Mouse (Mus musculus) layer of hippocampus, adult 8-10 months (tissue): ENCODE results near the gene Ddrgk1. TPM values are rescaled to one million over a fixed set of nuclear protein-coding genes. Genes with fewer than 3 reads are reported as not detected.

Source experiments
- DNase-seq, 2 experiments: peaks; one replicate each; pipeline ENCODE4 v3.0.0; 2022; ENCODE audit warnings: low spot score in 2 of 2
- total RNA-seq, 4 experiments: library from RNA; stranded (reverse); gene quantifications; 2 replicates each; pipeline ENCODE4 v1.2.4; 2022

Ddrgk1 gene
- 100 to 1,000 TPM in 3 of 4 experiments, 10 to 100 TPM in 1; 95.9 to 122 (median 110) TPM for total RNA-seq

GRCm38 (mm10) chr2:130664102-130664701, at the start of gene Ddrgk1:
Gene Ddrgk1, minus strand, starts transcription at chr2:130664659.
- peak; percentile 94 to 96 for DNase-seq

- no peak for DNase-seq
Measured at GRCm38 (mm10) chr2:130707057-130707456, 42.6 kb upstream of the Ddrgk1 start.

GRCm38 (mm10) chr2:130706602-130707001, 42.1 kb upstream of the Ddrgk1 start:
- no peak for DNase-seq

GRCm38 (mm10) chr2:130705178-130705577, 40.7 kb upstream of the Ddrgk1 start:
- no peak for DNase-seq

GRCm38 (mm10) chr2:130704040-130705001, 39.9 kb upstream of the Ddrgk1 start:
- DNase-seq = no peak

GRCm38 (mm10) chr2:130697821-130698266, 33.4 kb upstream of the Ddrgk1 start:
- DNase-seq = no peak

GRCm38 (mm10) chr2:130697153-130697810, 32.8 kb upstream of the Ddrgk1 start, which contains the start of gene Slc4a11:
Gene Slc4a11, minus strand, starts transcription at chr2:130697519.
- DNase-seq = no peak

- no peak for DNase-seq
Measured at GRCm38 (mm10) chr2:130696700-130697152, 32.3 kb upstream of the Ddrgk1 start.

- DNase-seq = no peak
Measured at GRCm38 (mm10) chr2:130693563-130693962, 29.1 kb upstream of the Ddrgk1 start.

- no peak for DNase-seq
Measured at GRCm38 (mm10) chr2:130689011-130689410, 24.6 kb upstream of the Ddrgk1 start.

GRCm38 (mm10) chr2:130685426-130685825, 21.0 kb upstream of the Ddrgk1 start:
- DNase-seq = no peak

- DNase-seq = no peak
Measured at GRCm38 (mm10) chr2:130681531-130681930, 17.1 kb upstream of the Ddrgk1 start.

- DNase-seq = no peak
Measured at GRCm38 (mm10) chr2:130679899-130680298, 15.4 kb upstream of the Ddrgk1 start.

- peak in 1 of 2 experiments; percentile 51 for DNase-seq
Measured at GRCm38 (mm10) chr2:130679154-130679553, 14.7 kb upstream of the Ddrgk1 start.

GRCm38 (mm10) chr2:130677211-130677610, 12.8 kb upstream of the Ddrgk1 start:
- DNase-seq = no peak

GRCm38 (mm10) chr2:130667559-130667958, 3.1 kb upstream of the Ddrgk1 start, which contains the start of gene Itpa:
Gene Itpa, plus strand, starts transcription at chr2:130667610.
- peak; percentile 81 to 86 for DNase-seq

GRCm38 (mm10) chr2:130663342-130663741, 1.1 kb downstream of the Ddrgk1 start:
- no peak for DNase-seq

- DNase-seq = no peak
Measured at GRCm38 (mm10) chr2:130658530-130658929, 5.9 kb downstream of the Ddrgk1 start.

GRCm38 (mm10) chr2:130657541-130657940, 6.9 kb downstream of the Ddrgk1 start:
- peak; percentile 85 to 90 for DNase-seq

- DNase-seq = no peak
Measured at GRCm38 (mm10) chr2:130656536-130656935, 7.9 kb downstream of the Ddrgk1 start.

- no peak for DNase-seq
Measured at GRCm38 (mm10) chr2:130655660-130656339, 8.7 kb downstream of the Ddrgk1 start.
